Mouse (Mus musculus): Measurements from ENCODE around the gene Slc9a9. TPM values are rescaled to one million over a fixed set of nuclear protein-coding genes. Genes with fewer than 3 reads are reported as not detected.

The Slc9a9 gene
- polyA plus RNA-seq, 2 experiments: 1.1 to 1.3 TPM

- Histone ChIP-seq H3K4me1 (replicated peaks; ENCODE audit: control insufficient read depth in 2 of 2, insufficient read depth in 2 of 2, low read length in 1 of 2) (no peaks in the 10 kb centered on the region), H3K4me2 (ENCODE audit: low read depth) (no peak overlapping the region), H3K36me3 (replicated peaks; ENCODE audit: control insufficient read depth, insufficient read depth, low read depth) (no peaks in the 10 kb centered on the region), H3K4me3 (ENCODE audit: insufficient read depth in 1 of 2, low read depth in 2 of 2, low read length in 2 of 2) (no peak overlapping the region), H3K9ac (replicated peaks) (no peak overlapping the region), H3K27ac (no peak overlapping the region), H3K27me3 (ENCODE audit: control insufficient read depth, insufficient read depth, low read length) (no peaks in the 10 kb centered on the region), H3K9me3 (ENCODE audit: control insufficient read depth, low read length) (no peaks in the 10 kb centered on the region)
- no peak for DNase-seq (ENCODE audit: low read depth in 3 of 3, low spot score in 3 of 3)
- ATAC-seq (ENCODE audit: insufficient read depth): no peak
- WGBS (ENCODE audit: insufficient replicate concordance): 61% methylated on average over 5 of the region's 5 CpGs
- TF ChIP-seq EP300 (IDR thresholded peaks at IDR 0.05; ENCODE audit: low read depth) (no peak), CTCF (IDR thresholded peaks at IDR 0.05; ENCODE audit: low read depth) (no peak)
Measured at GRCm38 (mm10) chr9:94922062-94922461, 252.4 kb downstream of the Slc9a9 start.

- no peak overlapping the region for H3K4me2 ChIP-seq (ENCODE audit: low read depth)
- H3K9me3 ChIP-seq (ENCODE audit: control insufficient read depth, low read length): no peaks in the 10 kb centered on the region
- no peak overlapping the region for H3K27ac ChIP-seq
- no peaks in the 10 kb centered on the region for H3K36me3 ChIP-seq (replicated peaks; ENCODE audit: control insufficient read depth, insufficient read depth, low read depth)
- H3K4me3 ChIP-seq (ENCODE audit: insufficient read depth in 1 of 2, low read depth in 2 of 2, low read length in 2 of 2): no peak overlapping the region
- 61% methylated on average over 3 of the region's 3 CpGs for WGBS (ENCODE audit: insufficient replicate concordance)
- DNase-seq (ENCODE audit: low read depth in 3 of 3, low spot score in 3 of 3): no peak
- no peak for TF ChIP-seq CTCF (IDR thresholded peaks at IDR 0.05; ENCODE audit: low read depth)
- no peak for TF ChIP-seq EP300 (IDR thresholded peaks at IDR 0.05; ENCODE audit: low read depth)
- no peak overlapping the region for H3K9ac ChIP-seq (replicated peaks)
- no peaks in the 10 kb centered on the region for H3K27me3 ChIP-seq (ENCODE audit: control insufficient read depth, insufficient read depth, low read length)
- no peak for ATAC-seq (ENCODE audit: insufficient read depth)
- H3K4me1 ChIP-seq (replicated peaks; ENCODE audit: control insufficient read depth in 2 of 2, insufficient read depth in 2 of 2, low read length in 1 of 2): no peaks in the 10 kb centered on the region
Measured at GRCm38 (mm10) chr9:94925845-94926244, 256.1 kb downstream of the Slc9a9 start.

- no peak overlapping the region for H3K4me2 ChIP-seq (ENCODE audit: low read depth)
- TF ChIP-seq EP300 (IDR thresholded peaks at IDR 0.05; ENCODE audit: low read depth) (no peak), CTCF (IDR thresholded peaks at IDR 0.05; ENCODE audit: low read depth) (peak; percentile 41)
- no peak overlapping the region for H3K27ac ChIP-seq
- H3K27me3 ChIP-seq (ENCODE audit: control insufficient read depth, insufficient read depth, low read length): no peaks in the 10 kb centered on the region
- H3K36me3 ChIP-seq (replicated peaks; ENCODE audit: control insufficient read depth, insufficient read depth, low read depth): no peaks in the 10 kb centered on the region
- H3K9ac ChIP-seq (replicated peaks): no peak overlapping the region
- no peaks in the 10 kb centered on the region for H3K9me3 ChIP-seq (ENCODE audit: control insufficient read depth, low read length)
- H3K4me1 ChIP-seq (replicated peaks; ENCODE audit: control insufficient read depth in 2 of 2, insufficient read depth in 2 of 2, low read length in 1 of 2): no peaks in the 10 kb centered on the region
- no peak for ATAC-seq (ENCODE audit: insufficient read depth)
- DNase-seq (ENCODE audit: low read depth in 3 of 3, low spot score in 3 of 3): no peak
- H3K4me3 ChIP-seq (ENCODE audit: insufficient read depth in 1 of 2, low read depth in 2 of 2, low read length in 2 of 2): no peak overlapping the region
Measured at GRCm38 (mm10) chr9:94927101-94927500, 257.4 kb downstream of the Slc9a9 start.

DNA sequence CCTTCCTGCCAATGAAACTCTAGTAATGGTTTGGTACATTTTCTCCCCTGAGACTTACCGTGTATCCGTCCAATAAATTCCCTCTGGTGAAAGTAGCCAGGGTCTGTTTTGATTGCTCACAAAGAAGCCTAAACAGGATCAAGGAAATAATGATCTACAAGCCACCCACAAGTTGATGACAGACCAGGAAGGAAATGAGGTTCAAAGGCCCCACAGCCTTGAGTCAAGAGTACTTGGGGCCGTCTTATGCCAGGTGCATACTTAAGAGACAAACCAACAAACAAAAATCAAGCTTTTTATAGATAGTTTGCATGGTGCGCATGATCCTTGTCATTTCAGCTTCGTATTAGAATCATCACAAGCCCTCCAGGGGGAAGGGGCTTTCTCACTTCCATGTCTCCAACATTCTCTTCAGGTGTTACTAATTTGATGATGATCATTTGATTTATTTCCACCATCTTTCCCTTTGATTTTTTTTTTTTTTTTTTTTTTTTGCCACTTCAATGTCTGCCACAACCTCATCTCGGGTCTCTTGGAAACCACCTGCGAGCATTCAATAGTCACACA lies 275.9 kb downstream of the Slc9a9 start:
- 54% methylated on average over 7 of the region's 7 CpGs for WGBS (ENCODE audit: insufficient replicate concordance)
- ATAC-seq (ENCODE audit: insufficient read depth): no peak

GRCm38 (mm10) chr9:94947246-94947645 lies 277.5 kb downstream of the Slc9a9 start:
- no peaks in the 10 kb centered on the region for H3K9me3 ChIP-seq (ENCODE audit: control insufficient read depth, low read length)
- H3K9ac ChIP-seq (replicated peaks): no peak overlapping the region
- H3K27me3 ChIP-seq (ENCODE audit: control insufficient read depth, insufficient read depth, low read length): no peaks in the 10 kb centered on the region
- DNase-seq (ENCODE audit: low read depth in 3 of 3, low spot score in 3 of 3) (no peak), ATAC-seq (ENCODE audit: insufficient read depth) (no peak)
- no peak overlapping the region for H3K4me3 ChIP-seq (ENCODE audit: insufficient read depth in 1 of 2, low read depth in 2 of 2, low read length in 2 of 2)
- H3K36me3 ChIP-seq (replicated peaks; ENCODE audit: control insufficient read depth, insufficient read depth, low read depth): no peaks in the 10 kb centered on the region
- no peak overlapping the region for H3K27ac ChIP-seq
- no peak for TF ChIP-seq EP300 (IDR thresholded peaks at IDR 0.05; ENCODE audit: low read depth)
- no peak for TF ChIP-seq CTCF (IDR thresholded peaks at IDR 0.05; ENCODE audit: low read depth)
- 37% methylated on average over 7 of the region's 7 CpGs for WGBS (ENCODE audit: insufficient replicate concordance)
- H3K4me2 ChIP-seq (ENCODE audit: low read depth): no peak overlapping the region
- no peaks in the 10 kb centered on the region for H3K4me1 ChIP-seq (replicated peaks; ENCODE audit: control insufficient read depth in 2 of 2, insufficient read depth in 2 of 2, low read length in 1 of 2)

More for the DNA sequence above, 275.9 kb downstream of the Slc9a9 start:
- no peak for DNase-seq (ENCODE audit: low read depth in 3 of 3, low spot score in 3 of 3)
- Histone ChIP-seq H3K27me3 (ENCODE audit: control insufficient read depth, insufficient read depth, low read length) (no peaks in the 10 kb centered on the region), H3K4me3 (ENCODE audit: insufficient read depth in 1 of 2, low read depth in 2 of 2, low read length in 2 of 2) (no peak overlapping the region), H3K4me2 (ENCODE audit: low read depth) (no peak overlapping the region), H3K36me3 (replicated peaks; ENCODE audit: control insufficient read depth, insufficient read depth, low read depth) (no peaks in the 10 kb centered on the region), H3K9ac (replicated peaks) (no peak overlapping the region), H3K27ac (no peak overlapping the region), H3K9me3 (ENCODE audit: control insufficient read depth, low read length) (no peaks in the 10 kb centered on the region), H3K4me1 (replicated peaks; ENCODE audit: control insufficient read depth in 2 of 2, insufficient read depth in 2 of 2, low read length in 1 of 2) (no peaks in the 10 kb centered on the region)
- TF ChIP-seq CTCF (IDR thresholded peaks at IDR 0.05; ENCODE audit: low read depth) (no peak), EP300 (IDR thresholded peaks at IDR 0.05; ENCODE audit: low read depth) (no peak)
